Mouse (Mus musculus) spleen, postnatal 36 days (tissue): ENCODE measurements around the gene Ly6g6e.

ENCODE experiments used
- DNase-seq, 2 experiments: peaks; one replicate each; pipeline ENCODE4 v3.0.0; 2022; ENCODE audit warnings: low spot score in 2 of 2, mixed read lengths in 1 of 2

The Ly6g6e gene

GRCm38 (mm10) chr17:35049561-35050016 lies 27.1 kb upstream of the Ly6g6e start, which contains the start of gene Clic1:
Clic1 (plus strand) TSS chr17:35049966.
- peak; percentile 58 to 68 for DNase-seq

DNA sequence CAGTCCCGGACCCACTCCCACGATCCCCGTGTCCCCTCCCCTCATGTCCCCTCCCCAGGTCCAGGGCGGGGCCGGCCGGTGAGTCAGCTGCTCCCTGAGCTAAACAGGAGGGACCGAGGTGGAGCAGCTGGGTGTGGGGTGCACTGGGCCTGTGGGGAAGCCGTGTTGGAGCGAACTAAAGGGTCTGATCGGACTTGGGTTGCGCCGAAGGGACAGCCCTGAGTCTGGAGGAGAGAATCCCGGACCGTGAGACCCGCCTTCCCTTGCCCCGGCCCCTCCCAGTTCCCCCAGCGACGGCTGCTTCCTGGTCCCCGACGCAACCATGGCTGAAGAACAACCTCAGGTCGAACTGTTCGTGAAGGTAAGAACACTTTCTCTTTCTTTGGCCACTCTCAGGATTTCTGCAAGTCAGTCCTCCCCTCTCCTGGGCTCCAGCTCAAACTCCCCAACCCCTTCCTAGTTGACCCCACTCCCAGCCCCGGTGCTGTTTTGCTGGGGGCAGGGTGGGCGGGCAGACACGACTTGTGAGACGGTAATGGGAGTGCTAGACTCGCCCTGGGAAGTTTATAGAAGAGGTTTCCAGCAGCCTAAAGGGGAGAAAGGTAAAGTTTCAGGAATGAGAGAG lies 26.5 kb upstream of the Ly6g6e start:
- DNase-seq = peak; percentile 84 to 86

DNA sequence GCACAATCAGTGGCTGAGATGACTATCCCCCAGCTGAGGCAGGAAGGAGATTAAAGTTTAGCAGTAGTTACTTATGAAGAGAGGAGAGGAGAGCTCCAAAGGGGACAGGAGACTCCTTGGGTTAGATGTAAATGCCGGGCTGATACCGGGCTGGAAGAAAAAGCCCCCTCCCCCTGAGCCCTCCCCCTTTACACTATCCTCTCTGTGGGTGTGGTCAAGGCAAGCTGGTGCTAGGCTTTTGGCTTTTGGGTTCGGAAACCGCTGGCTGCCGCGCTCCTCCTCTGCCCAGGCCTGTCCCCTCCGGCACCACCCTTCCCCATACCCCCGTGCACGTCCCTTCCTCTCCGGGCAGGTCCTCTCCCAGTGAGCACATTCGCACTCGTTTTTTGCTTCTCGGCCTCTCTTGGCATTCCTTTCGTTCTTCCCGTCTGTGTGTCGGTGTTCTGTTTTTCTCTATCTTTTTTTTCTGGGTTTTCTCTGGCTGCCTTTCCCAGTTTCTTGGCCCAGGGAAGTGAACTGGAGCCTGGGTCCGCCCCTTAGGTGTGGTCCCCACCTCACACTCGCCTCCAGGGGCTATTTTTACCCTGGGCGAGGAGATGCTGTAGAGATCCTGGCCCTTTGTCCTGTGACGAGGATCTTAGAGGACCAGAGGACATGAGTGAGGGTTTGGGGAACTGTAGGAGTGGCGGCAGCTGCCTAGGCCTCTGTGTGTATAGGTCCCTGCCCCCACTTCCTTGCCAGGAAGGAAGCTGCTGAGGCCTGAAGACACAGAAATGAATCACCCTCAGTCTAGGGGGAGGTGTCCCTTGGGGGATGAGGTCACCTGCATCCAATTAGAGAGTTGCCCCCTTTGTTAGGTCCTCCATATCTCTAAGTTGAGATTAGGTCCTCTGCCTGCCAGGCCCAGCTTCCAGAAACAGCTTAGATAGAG lies 25.3 kb upstream of the Ly6g6e start:
- DNase-seq = peak; percentile 88 to 90

DNA sequence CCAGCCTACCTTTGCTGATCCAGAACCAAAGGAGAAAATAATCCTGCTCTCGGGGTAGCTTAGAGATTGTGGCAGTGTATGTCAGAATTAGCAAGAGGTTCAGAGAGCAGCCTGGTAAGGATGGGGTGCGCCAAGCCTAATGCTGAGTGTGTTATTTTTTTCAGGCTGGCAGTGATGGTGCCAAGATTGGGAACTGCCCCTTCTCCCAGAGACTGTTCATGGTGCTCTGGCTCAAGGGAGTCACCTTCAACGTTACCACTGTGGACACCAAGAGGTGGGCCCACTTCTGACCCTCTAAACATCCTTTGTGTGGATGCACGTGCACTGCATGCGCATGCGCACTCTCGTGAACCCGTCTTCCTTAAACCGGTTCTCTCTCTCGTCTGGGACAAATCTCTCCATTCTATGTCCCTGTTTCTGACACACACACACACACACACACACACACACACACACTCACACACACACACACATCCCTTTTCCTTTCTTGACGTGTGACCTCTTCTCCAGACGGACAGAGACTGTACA lies 24.4 kb upstream of the Ly6g6e start:
- no peak for DNase-seq

- no peak for DNase-seq
Measured at GRCm38 (mm10) chr17:35055691-35056495, 20.8 kb upstream of the Ly6g6e start.

DNA sequence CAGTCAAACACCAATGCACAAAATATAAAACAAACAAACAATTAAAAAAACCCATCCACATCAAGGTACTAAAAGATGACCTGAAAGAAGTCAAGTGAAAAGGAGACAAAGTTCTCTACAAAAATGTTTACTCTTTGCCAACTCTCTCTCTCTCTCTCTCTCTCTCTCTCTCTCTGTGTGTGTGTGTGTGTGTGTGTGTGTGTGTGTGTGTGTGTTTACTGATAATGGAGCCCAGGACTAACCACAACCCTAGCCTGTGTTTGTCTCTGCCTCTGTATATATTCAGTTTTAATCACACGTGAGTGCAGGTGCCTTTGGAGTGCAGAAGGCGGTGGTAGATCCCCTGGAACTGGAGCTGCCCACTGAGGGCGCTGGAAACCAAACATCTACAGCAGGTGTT lies 19.6 kb upstream of the Ly6g6e start:
- DNase-seq = no peak

DNA sequence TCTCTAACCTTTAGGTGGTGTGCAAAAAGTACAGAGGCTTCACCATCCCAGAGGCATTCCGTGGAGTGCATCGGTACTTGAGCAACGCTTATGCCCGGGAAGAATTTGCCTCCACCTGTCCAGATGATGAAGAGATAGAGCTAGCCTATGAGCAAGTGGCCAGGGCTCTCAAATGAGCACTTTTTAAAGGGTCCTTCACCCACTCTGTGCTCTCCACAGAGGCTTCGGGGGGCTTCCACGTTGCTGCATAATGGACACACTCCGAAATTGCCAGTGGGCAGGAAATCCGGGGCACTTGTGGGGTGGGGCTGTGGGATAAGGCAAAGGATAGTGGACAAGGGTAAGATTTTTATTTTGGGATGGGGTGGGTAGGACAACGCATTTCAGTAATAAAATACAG lies 18.4 kb upstream of the Ly6g6e start:
- DNase-seq = no peak

DNA sequence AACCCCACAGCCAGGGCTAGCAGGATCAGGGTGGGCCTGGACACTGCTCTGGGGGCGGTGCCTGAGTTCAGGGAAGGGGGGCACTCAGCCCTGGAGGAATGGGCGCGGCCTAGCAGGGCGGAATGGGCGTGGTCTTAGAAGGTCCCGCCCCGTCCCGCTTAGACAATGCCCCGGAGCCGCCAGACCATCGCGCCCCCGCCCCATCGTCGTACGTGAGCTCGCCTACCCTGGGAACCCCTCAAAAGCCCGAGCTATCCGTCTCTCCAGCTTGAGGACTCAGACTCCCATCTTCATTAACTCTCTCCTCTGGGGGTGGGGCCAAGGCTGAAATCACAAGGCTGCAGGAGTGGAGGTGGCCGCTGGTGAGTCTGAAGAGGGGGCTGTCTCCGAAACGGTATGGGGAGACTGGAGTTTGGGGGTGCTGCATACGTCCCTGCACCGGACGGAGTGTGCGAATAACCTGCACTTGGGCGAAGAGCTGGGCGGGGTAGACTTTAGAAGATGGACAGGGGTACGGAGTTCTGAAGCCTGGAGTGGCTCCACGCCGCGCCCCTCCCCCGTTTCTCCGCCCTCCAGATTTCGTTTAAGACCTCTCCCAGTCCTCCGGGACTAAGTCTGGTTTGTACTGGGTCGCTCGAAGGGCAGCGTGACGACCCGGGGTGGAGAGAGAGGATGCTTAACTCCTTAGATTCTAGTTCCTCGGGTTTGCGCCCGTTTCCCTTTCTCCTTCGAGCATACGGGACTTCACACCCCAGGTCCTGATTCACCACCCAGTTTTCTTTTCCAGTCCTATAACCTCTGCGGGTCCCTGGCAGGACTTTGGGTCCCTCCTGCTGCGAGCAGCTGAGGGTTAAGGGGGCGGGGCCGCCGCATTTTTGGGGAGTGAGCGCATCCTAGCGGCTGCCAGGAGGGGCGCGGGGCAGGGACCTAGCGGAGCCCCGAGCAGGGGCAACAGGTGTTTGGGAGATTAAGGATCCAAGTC lies 17.5 kb upstream of the Ly6g6e start, which contains the start of gene Ddah2:
Ddah2 (plus strand) TSS at position 125 of the 982 bp plus-strand sequence.
- DNase-seq = peak; percentile 78 to 81

DNA sequence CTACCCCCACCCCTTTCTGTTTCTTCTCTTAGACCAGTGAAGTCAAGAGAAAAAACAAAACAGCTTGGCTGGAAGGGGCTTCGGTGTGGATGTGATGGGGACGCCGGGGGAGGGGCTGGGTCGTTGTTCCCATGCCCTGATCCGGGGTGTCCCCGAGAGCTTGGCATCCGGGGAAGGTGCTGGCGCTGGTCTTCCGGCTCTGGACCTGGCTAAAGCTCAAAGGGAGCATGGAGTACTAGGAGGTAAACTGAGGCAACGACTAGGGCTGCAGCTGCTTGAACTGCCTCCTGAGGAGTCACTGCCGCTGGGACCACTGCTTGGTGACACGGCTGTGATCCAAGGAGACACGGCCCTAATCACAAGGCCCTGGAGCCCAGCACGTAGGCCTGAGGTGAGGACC lies 16.6 kb upstream of the Ly6g6e start:
- DNase-seq = no peak

DNA sequence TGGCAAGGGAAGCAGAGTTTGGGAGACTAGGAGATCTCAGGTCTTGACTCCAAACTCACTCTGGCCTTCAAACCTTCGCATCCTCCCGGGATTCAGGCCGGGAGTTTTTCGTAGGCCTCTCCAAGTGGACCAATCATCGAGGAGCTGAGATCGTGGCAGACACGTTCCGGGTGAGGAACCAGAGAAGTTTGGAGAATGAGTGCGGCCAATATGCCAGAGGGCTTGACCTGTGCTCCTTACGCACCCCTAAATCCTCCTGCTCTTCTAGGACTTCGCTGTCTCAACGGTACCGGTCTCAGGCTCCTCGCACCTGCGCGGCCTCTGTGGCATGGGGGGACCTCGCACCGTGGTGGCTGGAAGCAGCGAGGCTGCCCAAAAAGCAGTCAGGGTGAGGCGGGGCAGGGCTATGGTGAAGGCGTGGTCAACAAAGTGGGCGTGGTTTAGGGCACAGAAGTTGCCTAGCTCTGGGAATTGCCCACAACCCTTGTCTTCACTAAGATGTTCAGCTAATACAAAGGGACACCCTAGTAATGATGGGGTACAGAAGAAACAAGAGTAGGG lies 15.9 kb upstream of the Ly6g6e start:
- DNase-seq = no peak

DNA sequence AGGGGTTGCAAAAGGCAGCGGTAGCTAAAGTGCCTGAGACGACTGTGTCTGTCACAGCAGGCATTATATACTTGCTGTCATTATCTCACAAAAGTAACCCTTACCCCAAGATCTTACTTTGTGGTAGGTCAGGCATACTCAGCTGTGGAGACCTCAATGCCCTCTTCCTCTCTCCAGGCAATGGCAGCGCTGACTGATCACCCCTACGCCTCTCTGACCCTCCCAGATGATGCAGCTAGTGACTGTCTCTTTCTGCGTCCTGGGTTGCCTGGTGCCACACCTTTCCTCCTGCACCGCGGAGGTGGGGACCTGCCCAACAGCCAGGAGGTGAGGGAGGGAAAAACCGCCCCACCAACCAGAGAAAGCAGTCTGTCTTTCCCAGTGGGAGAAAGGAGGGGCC lies 15.4 kb upstream of the Ly6g6e start:
- no peak for DNase-seq

DNA sequence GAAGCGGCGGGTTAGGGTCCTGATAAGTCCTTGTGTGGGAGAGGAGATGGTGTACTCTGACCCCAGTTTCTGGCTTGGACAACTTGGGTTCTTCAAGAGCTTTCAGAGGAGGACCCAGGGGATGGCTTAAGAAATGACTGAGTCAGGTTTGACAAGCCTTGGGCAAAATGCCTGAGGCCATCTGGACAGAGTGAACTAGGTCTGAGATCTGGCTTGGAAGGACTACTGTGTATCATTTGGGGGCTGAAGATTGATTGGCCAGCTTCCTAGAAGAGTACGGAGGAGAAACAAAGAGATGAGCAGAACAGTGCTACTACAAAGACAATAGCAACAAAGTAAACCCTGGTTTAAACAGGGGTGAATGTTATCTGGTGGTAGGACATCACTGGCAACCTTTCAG lies 13.2 kb upstream of the Ly6g6e start:
- no peak for DNase-seq

DNA sequence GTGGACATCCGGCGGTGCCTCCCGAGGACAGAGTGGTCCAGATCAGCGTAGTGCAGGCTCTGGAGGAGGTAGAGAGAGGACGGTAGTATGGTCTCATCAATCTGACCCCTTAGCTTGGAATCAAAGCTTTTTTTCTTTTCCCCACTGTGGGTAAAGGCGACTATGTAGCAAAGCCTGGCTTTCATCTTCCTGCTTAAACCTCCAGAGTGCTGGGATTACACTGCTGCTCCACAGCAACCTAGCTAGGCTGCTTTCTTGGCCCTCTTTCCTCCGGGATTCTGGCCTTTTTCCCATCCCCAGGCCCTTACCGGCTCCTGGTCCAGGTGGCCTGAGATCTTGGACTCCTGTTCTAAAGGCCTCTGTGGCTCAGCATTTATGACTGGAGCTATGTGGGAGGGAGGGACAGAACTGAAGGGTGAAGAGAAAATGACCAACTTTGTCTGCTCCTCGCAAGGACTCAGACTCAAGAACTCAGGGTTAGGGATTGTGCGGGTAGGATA lies 12.3 kb upstream of the Ly6g6e start:
- DNase-seq = no peak

DNA sequence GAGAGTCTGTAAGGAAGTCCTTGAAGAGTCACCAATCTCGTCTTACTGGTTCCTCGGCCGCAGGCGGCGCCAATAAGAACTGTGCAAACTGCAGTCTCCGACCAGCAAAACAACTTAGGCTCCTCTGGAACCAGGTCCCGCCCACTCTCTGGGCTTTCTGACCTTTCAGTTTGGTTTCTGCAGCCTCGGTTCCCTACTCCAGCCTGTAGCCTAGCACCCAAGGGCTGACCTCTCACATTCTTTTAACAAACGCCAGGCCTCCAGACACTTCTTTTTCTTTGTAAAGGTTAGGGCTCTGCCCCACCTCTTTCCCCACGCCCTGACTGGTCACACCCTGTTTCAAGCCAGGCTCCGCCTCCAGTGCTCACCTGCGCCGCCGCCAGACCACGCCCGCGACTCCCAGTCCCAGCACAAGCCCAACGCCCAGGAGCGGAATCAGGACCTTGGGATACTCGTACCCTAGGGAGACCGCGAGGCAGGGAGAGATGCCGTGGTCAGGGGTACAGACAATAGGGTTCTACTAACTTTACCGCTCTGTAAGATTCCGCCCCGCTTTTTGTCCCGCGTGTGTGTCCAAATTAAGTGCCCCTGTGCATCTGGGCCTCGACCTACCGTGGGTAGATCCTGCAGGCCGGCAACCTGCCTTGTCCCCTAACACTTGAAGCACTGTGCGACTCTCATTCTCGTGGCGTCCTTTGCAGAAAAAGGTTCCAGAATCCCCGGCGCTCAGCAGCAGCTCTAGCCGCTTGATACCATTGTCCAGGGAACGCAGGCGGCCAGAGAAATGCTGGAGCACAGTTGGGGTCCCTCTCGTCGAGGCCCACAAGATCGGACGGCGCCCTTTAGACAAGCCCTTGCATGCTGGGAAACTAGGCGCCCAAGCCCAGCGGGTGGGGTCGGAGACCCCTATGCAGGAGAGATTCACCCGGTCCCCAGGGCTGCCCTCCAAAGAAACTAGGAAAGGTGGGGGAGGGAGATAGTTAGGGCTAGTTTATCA lies 11.5 kb upstream of the Ly6g6e start, which contains the start of gene Ly6g6c:
Ly6g6c (plus strand) TSS at position 438 of the 997 bp plus-strand sequence.
- DNase-seq = peak; percentile 35 to 37

DNA sequence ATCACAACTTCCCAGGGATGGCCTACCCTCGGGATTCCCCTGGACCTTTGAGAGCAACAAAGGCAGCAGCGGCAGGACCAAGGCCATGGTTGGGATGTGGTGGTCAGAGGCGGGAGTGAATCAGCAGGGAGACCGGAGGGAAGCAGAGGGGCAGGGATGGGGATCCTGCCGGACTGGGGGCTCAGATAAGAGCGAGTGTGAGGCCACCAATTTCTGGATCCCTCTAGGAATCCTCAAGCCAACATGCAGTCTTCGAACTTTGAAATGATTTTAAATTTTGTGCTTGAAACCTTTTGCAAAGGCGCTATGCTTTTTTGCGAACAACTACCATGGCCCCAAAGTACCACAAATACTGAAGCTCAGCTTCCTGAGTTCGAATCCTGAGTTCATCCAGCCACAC lies 10.6 kb upstream of the Ly6g6e start, which contains the start of gene Mpig6b:
Mpig6b (minus strand) TSS at position 101 of the 400 bp plus-strand sequence.
- DNase-seq = no peak

- DNase-seq = no peak
Measured at GRCm38 (mm10) chr17:35068213-35068914, 8.3 kb upstream of the Ly6g6e start.

DNA sequence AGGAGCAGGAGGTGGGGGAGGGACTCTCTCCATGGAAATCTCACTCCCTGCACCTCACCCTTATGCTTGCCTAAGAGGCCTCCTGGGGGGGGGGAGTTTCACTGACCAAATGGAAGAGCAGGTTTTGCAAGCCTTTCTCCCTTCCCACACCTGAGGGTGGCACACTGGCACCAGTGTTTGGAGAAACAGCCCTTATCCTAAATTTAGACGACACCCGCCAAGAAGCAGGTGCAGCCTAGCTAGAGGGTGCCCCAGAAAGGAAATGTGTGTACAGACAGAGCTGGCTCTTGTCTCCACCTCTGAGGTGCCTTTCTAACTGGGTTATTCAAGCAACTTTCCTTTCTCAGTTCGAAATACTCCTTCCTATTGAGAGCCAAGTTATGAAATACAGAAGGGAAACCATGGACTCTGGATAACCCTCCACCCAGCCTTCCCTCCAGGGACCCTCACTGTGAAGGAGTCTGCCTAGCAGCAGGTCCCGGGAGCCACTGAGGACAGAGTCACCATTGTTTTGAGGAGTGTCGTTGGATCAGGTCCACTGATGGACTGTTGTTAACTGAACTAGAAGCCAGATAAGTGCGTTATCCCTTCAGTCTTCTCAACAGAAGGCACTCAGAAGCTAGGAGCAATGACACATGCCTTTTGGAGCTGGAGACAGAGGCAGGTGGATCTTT lies 6.0 kb upstream of the Ly6g6e start:
- DNase-seq = no peak
